Mouse (Mus musculus) midbrain, embryonic 16.5 days (tissue): ENCODE data around the gene Ugt1a6b. TPM values are rescaled to one million over a fixed set of nuclear protein-coding genes. Genes with fewer than 3 reads are reported as not detected.

ENCODE experiments used
- ATAC-seq: fragments of 200-750 bp; cut with Nextera tagmentation; 2 replicates; pipeline ENCODE4 v1.8.0; 2017; ENCODE audit warnings: moderate TSS enrichment
- H3K27ac ChIP-seq: fragments of 300-500 bp; sonication (generic); 2 replicates; pipeline ENCODE4 v1.5.1; 2014; ENCODE audit warnings: mild to moderate bottlenecking, low read length, mixed read lengths
- H3K27me3 ChIP-seq: fragments of 300-500 bp; sonication (generic); 2 replicates; pipeline ENCODE4 v1.6.1; 2014; ENCODE audit warnings: low read depth, low read length, mixed read lengths; ENCODE audit not compliant: control insufficient read depth, insufficient read depth
- H3K36me3 ChIP-seq: fragments of 300-500 bp; sonication (generic); 2 replicates; pipeline ENCODE4 v1.6.1; 2014; ENCODE audit warnings: mild to moderate bottlenecking, low read length, moderate library complexity, mixed read lengths; ENCODE audit not compliant: control insufficient read depth, insufficient read depth
- H3K4me1 ChIP-seq: fragments of 300-500 bp; sonication (generic); 2 replicates; pipeline ENCODE4 v1.6.1; 2014; ENCODE audit warnings: mild to moderate bottlenecking, low read length, mixed read lengths; ENCODE audit not compliant: control insufficient read depth, insufficient read depth
- H3K4me2 ChIP-seq: fragments of 300-500 bp; sonication (generic); 2 replicates; pipeline ENCODE4 v1.6.1; 2014; ENCODE audit warnings: mild to moderate bottlenecking, low read length, mixed read lengths
- H3K4me3 ChIP-seq: fragments of 300-500 bp; sonication (generic); 2 replicates; pipeline ENCODE4 v1.5.1; 2014; ENCODE audit warnings: low read depth, mild to moderate bottlenecking, low read length, moderate library complexity, mixed read lengths
- H3K9ac ChIP-seq: fragments of 300-500 bp; sonication (generic); 2 replicates; pipeline ENCODE4 v1.6.1; 2014; ENCODE audit warnings: low read depth, low read length, mixed read lengths
- H3K9me3 ChIP-seq: fragments of 300-500 bp; sonication (generic); replicated peaks from 2 replicates; pipeline ENCODE4 v1.6.1; 2014; ENCODE audit warnings: mild to moderate bottlenecking, low read length, mixed read lengths; ENCODE audit not compliant: control insufficient read depth, poor library complexity, severe bottlenecking
- WGBS: fragments of 180-500 bp; shearing (Covaris S2); extraction: QIAGEN DNeasy Blood & Tissue Kit; methylation state at CpG from one replicate; pipeline ENCODE4 v1.1.7; 2014; 5-methylcytosine and 5-hydroxymethylcytosine counted together
- polyA plus RNA-seq: library from polyadenylated mRNA; unstranded; fragments of >200 nt; fragmentation: Nextera tagmentation; extraction: Ambion mirVana; gene quantifications from 2 replicates; pipeline ENCODE4 v1.2.1, GENCODE M21; 2015

Gene Ugt1a6b
- polyA plus RNA-seq, 1 experiment from 2014 or later: 0.60 TPM

GRCm38 (mm10) chr1:88235046-88235893, 132.2 kb downstream of the Ugt1a6b start:
- Histone ChIP-seq H3K4me2 (no peak overlapping the region), H3K36me3 (no peaks in the 10 kb centered on the region), H3K27ac (no peak overlapping the region), H3K4me1 (no peaks in the 10 kb centered on the region), H3K9ac (no peak overlapping the region), H3K4me3 (no peak overlapping the region), H3K9me3 (peaks cover 97% of the 10 kb centered on the region), H3K27me3 (no peaks in the 10 kb centered on the region)
- WGBS: 65% methylated on average over 11 of the region's 11 CpGs
- ATAC-seq: peak; percentile 5; the same call in 1 of the 2 replicates

GRCm38 (mm10) chr1:88235894-88236415, 132.9 kb downstream of the Ugt1a6b start:
- no peak overlapping the region for H3K27ac ChIP-seq
- H3K4me1 ChIP-seq: no peaks in the 10 kb centered on the region
- WGBS: 59% methylated on average over 4 of the region's 4 CpGs
- no peak overlapping the region for H3K9ac ChIP-seq
- no peaks in the 10 kb centered on the region for H3K36me3 ChIP-seq
- no peak overlapping the region for H3K4me3 ChIP-seq
- no peak overlapping the region for H3K4me2 ChIP-seq
- ATAC-seq: no peak
- H3K27me3 ChIP-seq: no peaks in the 10 kb centered on the region
- H3K9me3 ChIP-seq: peaks cover 97% of the 10 kb centered on the region

GRCm38 (mm10) chr1:88237311-88237710, 134.3 kb downstream of the Ugt1a6b start:
- Histone ChIP-seq H3K27ac (no peak overlapping the region), H3K36me3 (no peaks in the 10 kb centered on the region), H3K4me2 (no peak overlapping the region), H3K4me1 (no peaks in the 10 kb centered on the region), H3K27me3 (no peaks in the 10 kb centered on the region), H3K9ac (no peak overlapping the region), H3K4me3 (no peak overlapping the region), H3K9me3 (peaks cover 95% of the 10 kb centered on the region)
- 79% methylated on average over 5 of the region's 5 CpGs for WGBS
- ATAC-seq: no peak

DNA sequence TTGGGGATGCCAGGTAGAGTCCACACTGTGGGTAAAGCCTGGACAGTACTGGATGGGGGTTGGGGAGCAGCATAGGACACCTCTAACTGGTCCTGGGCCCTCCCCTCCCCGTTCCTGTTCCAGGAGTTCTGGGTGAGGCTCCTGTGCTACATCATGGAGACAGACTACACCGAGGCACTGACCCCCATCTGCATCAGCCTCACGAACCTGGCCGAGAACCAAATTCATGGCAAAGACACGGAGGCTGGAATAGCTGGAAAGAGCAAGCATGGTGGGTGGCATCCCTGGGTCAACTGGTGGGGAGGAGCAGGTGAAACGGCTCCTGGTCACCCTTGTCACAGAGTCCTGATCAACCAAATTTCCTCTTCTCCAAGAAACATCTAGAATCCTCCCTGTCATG, 135.7 kb downstream of the Ugt1a6b start:
- WGBS: 76% methylated on average over 6 of the region's 6 CpGs
- Histone ChIP-seq H3K27me3 (no peaks in the 10 kb centered on the region), H3K4me2 (no peak overlapping the region), H3K27ac (no peak overlapping the region), H3K4me1 (no peaks in the 10 kb centered on the region), H3K9me3 (peaks cover 94% of the 10 kb centered on the region), H3K9ac (no peak overlapping the region), H3K36me3 (no peaks in the 10 kb centered on the region), H3K4me3 (no peak overlapping the region)
- ATAC-seq: no peak

DNA sequence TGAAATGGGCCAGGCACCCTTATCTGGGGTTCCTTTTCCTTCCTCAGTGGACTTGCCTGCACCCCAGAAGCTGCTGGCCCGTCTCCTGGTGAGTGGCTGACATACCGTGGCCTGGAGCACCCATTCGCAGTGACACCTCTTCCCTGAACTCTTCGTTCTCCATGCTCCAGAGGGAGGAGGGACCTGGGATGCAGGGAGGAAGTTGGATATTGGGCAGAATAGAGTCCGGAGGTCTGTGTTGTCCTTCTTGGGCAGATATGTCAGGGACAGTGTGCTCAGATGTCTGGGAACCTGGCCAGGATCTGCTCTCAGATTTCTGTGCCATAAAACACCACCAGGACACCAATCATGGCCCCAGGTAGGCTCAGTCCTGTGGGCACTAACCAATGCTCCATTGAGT, 137.0 kb downstream of the Ugt1a6b start:
- Histone ChIP-seq H3K27me3 (no peaks in the 10 kb centered on the region), H3K4me2 (no peak overlapping the region), H3K9me3 (peaks cover 94% of the 10 kb centered on the region), H3K36me3 (no peaks in the 10 kb centered on the region), H3K4me1 (no peaks in the 10 kb centered on the region), H3K27ac (no peak overlapping the region), H3K4me3 (no peak overlapping the region), H3K9ac (no peak overlapping the region)
- no peak for ATAC-seq
- 72% methylated on average over 5 of the region's 5 CpGs for WGBS

DNA sequence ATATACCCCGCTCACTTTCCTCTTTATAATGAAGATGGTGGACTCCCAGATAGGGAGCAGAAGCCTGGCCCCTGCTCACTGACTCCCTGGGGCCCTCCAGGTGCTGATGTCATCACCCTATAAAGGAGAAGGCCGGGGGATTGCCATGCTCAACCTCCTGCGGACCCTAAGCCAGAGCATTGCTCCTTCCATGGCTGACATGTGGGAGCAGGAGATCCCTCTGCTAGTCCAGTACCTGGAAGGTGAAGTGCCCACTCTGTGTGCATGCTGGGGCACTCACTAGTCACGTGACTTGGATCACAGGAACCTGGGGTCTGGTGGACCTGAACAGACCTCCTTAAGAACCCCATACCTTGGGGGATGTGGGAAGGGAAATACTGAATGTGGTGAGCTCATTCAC, 137.5 kb downstream of the Ugt1a6b start:
- Histone ChIP-seq H3K4me1 (no peaks in the 10 kb centered on the region), H3K4me2 (no peak overlapping the region), H3K9me3 (peaks cover 94% of the 10 kb centered on the region), H3K27ac (no peak overlapping the region), H3K36me3 (no peaks in the 10 kb centered on the region), H3K4me3 (no peak overlapping the region), H3K9ac (no peak overlapping the region), H3K27me3 (no peaks in the 10 kb centered on the region)
- ATAC-seq: no peak
- 70% methylated on average over 4 of the region's 4 CpGs for WGBS

DNA sequence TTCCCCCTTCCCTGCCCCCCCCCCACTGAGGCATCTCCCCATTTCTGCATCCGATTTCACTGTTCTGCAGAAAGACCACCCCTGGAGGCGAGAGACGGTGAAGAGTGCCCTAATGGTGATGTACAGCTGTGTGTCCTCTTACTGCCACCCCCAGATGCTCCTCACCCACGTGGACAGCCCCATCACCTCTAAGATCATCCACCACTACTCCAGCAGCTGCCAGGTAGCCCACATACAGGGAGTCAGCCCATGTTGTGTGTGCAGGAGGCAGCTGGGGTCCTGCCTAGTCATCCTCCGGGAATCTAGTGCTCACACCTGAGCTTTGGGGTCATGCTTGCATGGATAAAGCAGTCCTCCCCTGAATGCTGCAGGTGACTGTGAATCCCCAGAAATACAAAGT, 140.8 kb downstream of the Ugt1a6b start:
- ATAC-seq: no peak
- no peaks in the 10 kb centered on the region for H3K4me1 ChIP-seq
- no peak overlapping the region for H3K9ac ChIP-seq
- no peaks in the 10 kb centered on the region for H3K36me3 ChIP-seq
- no peak overlapping the region for H3K4me3 ChIP-seq
- no peaks in the 10 kb centered on the region for H3K27me3 ChIP-seq
- peaks cover 97% of the 10 kb centered on the region for H3K9me3 ChIP-seq
- no peak overlapping the region for H3K27ac ChIP-seq
- no peak overlapping the region for H3K4me2 ChIP-seq
- WGBS: 66% methylated on average over 5 of the region's 5 CpGs

DNA sequence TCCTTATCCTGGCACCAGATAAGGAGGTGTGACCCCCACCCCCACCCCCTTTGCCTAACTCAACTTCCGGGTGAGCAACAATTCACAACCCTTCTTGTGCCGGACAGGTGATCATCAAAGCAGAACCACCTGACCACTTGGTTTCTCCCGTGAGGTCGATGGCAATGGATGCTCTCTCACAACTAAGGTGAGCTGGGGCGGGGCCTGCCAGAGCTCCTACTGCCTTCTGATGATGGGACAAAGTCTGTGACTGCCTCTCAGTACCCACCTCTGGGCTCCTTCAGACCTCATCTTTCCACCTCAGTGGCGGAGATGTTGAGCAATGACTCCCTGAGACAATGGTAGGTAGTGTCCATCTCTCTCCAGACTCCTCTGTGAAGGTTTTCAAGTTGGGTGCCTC, 142.8 kb downstream of the Ugt1a6b start:
- no peak for ATAC-seq
- 77% methylated on average over 6 of the region's 6 CpGs for WGBS
- no peak overlapping the region for H3K9ac ChIP-seq
- H3K4me1 ChIP-seq: no peaks in the 10 kb centered on the region
- H3K4me3 ChIP-seq: no peak overlapping the region
- peaks cover 97% of the 10 kb centered on the region for H3K9me3 ChIP-seq
- H3K27me3 ChIP-seq: no peaks in the 10 kb centered on the region
- no peaks in the 10 kb centered on the region for H3K36me3 ChIP-seq
- no peak overlapping the region for H3K27ac ChIP-seq
- no peak overlapping the region for H3K4me2 ChIP-seq

DNA sequence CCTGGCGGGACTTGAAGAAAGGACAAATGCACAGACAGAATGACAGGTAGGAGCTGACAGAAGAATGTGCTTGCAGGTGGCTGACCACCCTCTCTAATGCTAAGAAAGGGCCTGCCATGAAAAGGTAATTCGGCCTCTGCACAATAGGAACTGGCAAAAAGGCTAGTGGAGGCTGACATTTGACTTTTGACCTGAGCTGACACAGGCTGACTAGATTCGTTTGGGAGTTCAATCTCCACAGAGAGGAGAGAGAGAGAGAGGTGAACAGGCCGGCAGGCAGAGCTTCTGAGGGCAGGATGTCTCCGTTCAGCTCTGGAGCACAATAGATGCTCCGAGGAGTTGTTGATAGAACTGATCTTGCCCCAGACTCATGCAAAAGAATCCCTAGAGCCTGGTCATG, 143.3 kb downstream of the Ugt1a6b start:
- H3K4me3 ChIP-seq: no peak overlapping the region
- H3K4me1 ChIP-seq: no peaks in the 10 kb centered on the region
- H3K9ac ChIP-seq: no peak overlapping the region
- no peaks in the 10 kb centered on the region for H3K36me3 ChIP-seq
- H3K4me2 ChIP-seq: no peak overlapping the region
- peaks cover 98% of the 10 kb centered on the region for H3K9me3 ChIP-seq
- 46% methylated on average over 6 of the region's 6 CpGs for WGBS
- H3K27ac ChIP-seq: no peak overlapping the region
- ATAC-seq: no peak
- no peaks in the 10 kb centered on the region for H3K27me3 ChIP-seq
